Mouse (Mus musculus) erythroid progenitor cell, adult 5-6 weeks (primary cell): ENCODE results near the gene Letm1. TPM values are rescaled to one million over a fixed set of nuclear protein-coding genes. Genes with fewer than 3 reads are reported as not detected.

Source experiments
- ATAC-seq: replicated peaks from 2 replicates; pipeline ENCODE4 v1.8.0; 2016; ENCODE audit warnings: moderate number of reproducible peaks, mild to moderate bottlenecking, moderate TSS enrichment, inconsistent platforms; ENCODE audit not compliant: poor library complexity, low FRiP score, severe bottlenecking
- total RNA-seq, 2 experiments: library from RNA; stranded (forward) in 1 of 2; stranded (reverse) in 1 of 2; fragments of 150-400 nt in 1 of 2; fragments of 186-747, 209-891 nt in 1 of 2; gene quantifications; 2 replicates each; pipeline versions ENCODE4 v1.2.3 to v1.2.4; 2015 to 2017; ENCODE audit warnings: low replicate concordance in 2 of 2

Letm1 gene
- total RNA-seq (2015; ENCODE audit: low replicate concordance) (7.6 and 13.8 TPM in 2 replicates), total RNA-seq (2017; ENCODE audit: low replicate concordance) (8.3 and 13.4 TPM in 2 replicates)

DNA sequence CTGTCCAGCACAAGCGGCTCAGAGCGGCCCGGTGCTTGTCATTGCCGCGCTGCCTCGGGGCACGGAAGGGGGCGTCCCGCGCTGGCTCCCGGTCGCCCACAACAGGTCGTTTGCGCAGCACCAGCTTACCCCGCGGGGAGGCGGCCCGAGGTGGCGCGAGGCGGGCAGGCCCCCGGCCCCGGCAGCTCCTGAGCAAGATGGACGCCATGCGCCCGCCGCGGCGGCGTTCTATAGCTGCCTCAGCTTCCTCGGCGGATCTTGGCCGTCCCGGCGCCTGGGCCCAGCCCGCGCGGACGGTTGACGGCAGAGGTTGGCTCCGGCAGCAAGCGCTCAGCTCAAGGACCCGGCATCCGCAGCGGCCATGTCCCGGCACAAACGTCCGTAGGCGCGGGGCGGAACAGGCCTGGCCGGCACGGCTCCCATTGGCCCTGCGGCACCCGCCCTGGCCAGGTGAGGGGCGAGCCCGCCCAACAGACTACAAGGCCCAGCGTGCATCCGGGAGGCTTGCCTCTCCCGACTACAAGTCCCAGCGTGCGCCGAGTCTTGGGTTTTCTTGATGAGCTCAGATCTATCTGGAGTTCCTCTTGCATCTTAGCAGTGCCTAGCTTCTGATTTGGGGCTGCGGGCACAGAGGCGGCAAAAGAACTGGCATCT, at the start of gene Letm1:
Gene Letm1, minus strand, starts transcription at position 473 of the 654 bp plus-strand sequence.
- ATAC-seq: peak; percentile 98

- no peak for ATAC-seq
Observed at GRCm38 (mm10) chr5:33830832-33831231, 48.2 kb upstream of the Letm1 start.

GRCm38 (mm10) chr5:33829958-33830357, 47.3 kb upstream of the Letm1 start:
- ATAC-seq: no peak

DNA sequence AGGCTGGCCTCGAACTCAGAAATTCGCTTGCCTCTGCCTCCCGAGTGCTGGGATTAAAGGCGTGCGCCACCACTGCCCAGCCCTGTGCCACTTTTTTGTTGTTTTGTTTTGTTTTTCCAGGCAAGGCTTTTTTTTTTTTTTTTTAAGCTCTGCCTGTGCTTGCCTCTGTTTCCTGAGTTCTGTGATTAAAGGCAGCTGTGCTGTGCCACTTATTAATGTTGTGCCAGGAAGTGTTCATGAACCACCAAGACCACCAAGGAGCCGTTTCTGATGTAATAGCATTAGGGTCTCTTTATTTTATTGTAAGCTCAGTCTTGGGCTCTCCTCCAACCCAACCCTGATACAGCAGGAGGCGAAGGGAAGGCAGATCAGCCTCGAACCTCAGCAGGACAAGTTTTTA, 45.5 kb upstream of the Letm1 start:
- ATAC-seq: no peak

- ATAC-seq: no peak
Observed at GRCm38 (mm10) chr5:33826001-33826400, 43.4 kb upstream of the Letm1 start.

- no peak for ATAC-seq
Observed at GRCm38 (mm10) chr5:33822456-33822855, 39.8 kb upstream of the Letm1 start.

- no peak for ATAC-seq
Observed at GRCm38 (mm10) chr5:33821901-33822427, 39.3 kb upstream of the Letm1 start.

GRCm38 (mm10) chr5:33820733-33821621, 38.4 kb upstream of the Letm1 start:
- ATAC-seq: peak; percentile 78

DNA sequence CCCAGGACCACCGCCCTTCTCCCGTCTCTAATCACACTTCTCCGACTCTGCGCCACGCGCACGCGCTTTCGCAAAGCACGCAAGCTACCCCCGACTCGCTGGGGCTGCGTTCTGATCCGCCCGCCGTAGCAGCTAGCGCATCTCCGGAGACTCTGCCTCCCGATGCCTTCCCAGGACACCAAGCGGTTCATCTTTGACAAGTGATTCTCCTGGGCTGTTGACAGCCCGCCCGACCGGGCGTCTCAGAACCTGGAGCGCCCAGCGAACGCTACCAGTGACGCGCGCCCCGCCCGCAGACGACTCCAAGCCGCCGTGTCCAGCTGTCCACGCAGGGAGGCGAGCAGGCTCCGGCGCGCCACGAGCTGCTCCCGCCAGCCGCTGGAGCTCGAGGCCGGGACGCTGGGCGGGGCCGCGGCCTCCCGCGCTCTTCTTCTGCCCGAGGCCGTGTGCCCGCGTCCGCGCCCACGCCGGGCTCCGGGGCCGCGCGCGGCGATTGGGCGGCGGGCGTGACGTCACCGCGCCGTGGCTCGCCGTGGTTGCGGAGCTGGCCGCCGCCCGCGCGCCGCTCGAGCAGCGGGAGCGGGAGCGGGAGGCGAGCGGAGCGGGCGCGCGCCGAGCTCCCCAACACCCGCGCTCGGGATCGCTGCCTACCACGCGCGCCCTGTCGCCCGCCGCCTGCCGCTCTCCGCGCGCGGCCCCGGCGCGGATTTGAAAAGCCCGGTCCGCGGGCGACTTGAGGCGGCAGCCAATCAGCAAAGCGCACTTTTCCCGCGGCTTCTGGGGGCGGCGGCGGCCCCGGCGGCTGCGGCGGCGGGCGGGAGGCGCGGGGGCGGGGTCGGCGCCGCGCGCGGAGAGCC, 37.5 kb upstream of the Letm1 start, which contains the start of gene Nsd2:
Gene Nsd2, plus strand, starts transcription at position 850 of the 857 bp plus-strand sequence.
- ATAC-seq: peak; percentile 84

- no peak for ATAC-seq
Observed at GRCm38 (mm10) chr5:33819141-33819875, 36.7 kb upstream of the Letm1 start.

DNA sequence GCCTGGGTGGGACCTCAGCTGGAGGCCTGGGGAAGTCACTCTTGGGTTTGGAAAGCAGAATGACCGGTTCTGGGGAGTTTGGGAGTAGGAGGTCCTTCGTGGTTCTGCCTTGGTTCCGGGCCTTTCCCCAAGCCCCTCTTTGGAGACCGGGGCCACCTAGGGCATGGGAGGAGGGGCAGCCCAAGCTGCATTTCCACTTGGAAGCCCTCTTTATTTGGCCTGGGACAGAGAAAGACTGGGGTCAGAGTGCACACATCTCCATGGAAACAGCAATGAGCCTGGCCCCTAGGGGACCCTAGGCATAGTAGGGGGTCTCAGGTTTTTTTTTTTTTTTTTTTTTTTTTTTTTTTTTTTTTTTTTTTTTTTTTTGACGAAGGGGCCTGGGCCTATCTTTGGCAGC, 35.5 kb upstream of the Letm1 start:
- ATAC-seq: no peak

GRCm38 (mm10) chr5:33816008-33816725, 33.5 kb upstream of the Letm1 start:
- ATAC-seq: no peak

GRCm38 (mm10) chr5:33811519-33811918, 28.9 kb upstream of the Letm1 start:
- ATAC-seq: no peak

DNA sequence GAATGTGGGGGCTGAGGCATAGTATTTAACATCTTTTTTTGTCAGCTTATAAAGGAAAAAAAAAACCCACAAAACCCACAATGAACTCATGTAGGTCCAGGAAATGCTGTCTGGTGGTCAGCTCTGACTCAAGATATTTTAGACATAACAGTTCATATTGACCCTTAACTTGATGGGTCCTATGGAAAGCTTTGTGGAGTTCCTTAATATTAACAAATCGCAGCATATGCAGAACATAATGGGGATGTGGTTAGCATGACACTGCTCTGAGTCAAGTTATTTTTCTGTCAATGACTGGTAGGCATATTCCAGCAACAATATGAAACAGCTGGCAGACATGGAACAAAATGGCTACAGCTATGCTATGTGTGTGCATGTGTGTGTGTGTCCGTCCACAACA, 20.7 kb upstream of the Letm1 start:
- ATAC-seq: no peak

- no peak for ATAC-seq
Observed at GRCm38 (mm10) chr5:33791912-33792643, 9.5 kb upstream of the Letm1 start.

- ATAC-seq: no peak; the same call in 1 of the 2 replicates
Observed at GRCm38 (mm10) chr5:33782999-33783390, 378 bp upstream of the Letm1 start.

- peak; percentile 78 for ATAC-seq
Observed at GRCm38 (mm10) chr5:33781964-33782344, 663 bp downstream of the Letm1 start.

- no peak for ATAC-seq
Observed at GRCm38 (mm10) chr5:33777195-33777594, 5.4 kb downstream of the Letm1 start.
